Mouse (Mus musculus) small intestine, adult 2 months (tissue): Measurements from ENCODE around the gene Sgpl1.

ENCODE experiments used
- CTCF ChIP-seq: fragments of 200-500 bp; IDR thresholded peaks from 2 replicates; pipeline ENCODE4 v1.5.1; 2012; ENCODE audit warnings: low read depth, mild to moderate bottlenecking, control low read depth, inconsistent platforms, low read length, moderate library complexity, mixed read lengths; ENCODE audit not compliant: insufficient replicate concordance, insufficient read length; ENCODE audit errors: extremely low read depth
- POLR2A ChIP-seq: fragments of 200-500 bp; IDR thresholded peaks from 2 replicates; pipeline ENCODE4 v1.6.1; 2012; ENCODE audit warnings: low read depth, mild to moderate bottlenecking, control low read depth, inconsistent platforms, low read length, moderate library complexity

GRCm38 (mm10) chr10:61074643-61075042, 72.9 kb downstream of the Sgpl1 start:
- TF ChIP-seq CTCF (no peak), POLR2A (no peak)
